Mouse (Mus musculus): ENCODE data around the gene Cdk10. TPM values are rescaled to one million over a fixed set of nuclear protein-coding genes. Genes with fewer than 3 reads are reported as not detected.

Cdk10 gene
- polyA plus RNA-seq, 1 experiment from 2014 or later, result 19.5 TPM

GRCm38 (mm10) chr8:123274447-123274846 is 49.8 kb downstream of the Cdk10 start:
- Histone ChIP-seq H3K27ac (ENCODE audit: low read length) (no peak overlapping the region), H3K27me3 (ENCODE audit: control insufficient read depth, insufficient read depth, low read length) (no peaks in the 10 kb centered on the region), H3K36me3 (ENCODE audit: control insufficient read depth, insufficient read depth) (peaks cover 4% of the 10 kb centered on the region), H3K9ac (ENCODE audit: low read length) (no peak overlapping the region), H3K4me1 (ENCODE audit: control insufficient read depth, insufficient read depth, low read length) (no peaks in the 10 kb centered on the region), H3K4me2 (ENCODE audit: low read depth, low read length) (no peak overlapping the region), H3K4me3 (ENCODE audit: low read length) (no peak overlapping the region), H3K9me3 (replicated peaks; ENCODE audit: control insufficient read depth, low read length) (no peaks in the 10 kb centered on the region)
- no peak for ATAC-seq (replicated peaks; ENCODE audit: extremely low read depth, insufficient read depth, low FRiP score)
- 85% methylated on average over 5 of the region's 5 CpGs for WGBS

GRCm38 (mm10) chr8:123275096-123275495 is 50.5 kb downstream of the Cdk10 start:
- no peaks in the 10 kb centered on the region for H3K9me3 ChIP-seq (replicated peaks; ENCODE audit: control insufficient read depth, low read length)
- H3K27me3 ChIP-seq (ENCODE audit: control insufficient read depth, insufficient read depth, low read length), result no peaks in the 10 kb centered on the region
- H3K27ac ChIP-seq (ENCODE audit: low read length), result no peak overlapping the region
- no peak for ATAC-seq (replicated peaks; ENCODE audit: extremely low read depth, insufficient read depth, low FRiP score)
- H3K4me2 ChIP-seq (ENCODE audit: low read depth, low read length), result no peak overlapping the region
- peaks cover under 1% of the 10 kb centered on the region; the same call in 1 of the 2 replicates for H3K36me3 ChIP-seq (ENCODE audit: control insufficient read depth, insufficient read depth)
- WGBS, result 91% methylated on average over 12 of the region's 12 CpGs
- no peaks in the 10 kb centered on the region for H3K4me1 ChIP-seq (ENCODE audit: control insufficient read depth, insufficient read depth, low read length)
- H3K9ac ChIP-seq (ENCODE audit: low read length), result no peak overlapping the region
- H3K4me3 ChIP-seq (ENCODE audit: low read length), result no peak overlapping the region

- WGBS, result 54% methylated on average over 7 of the region's 7 CpGs
- Histone ChIP-seq H3K27me3 (ENCODE audit: control insufficient read depth, insufficient read depth, low read length) (no peaks in the 10 kb centered on the region), H3K9me3 (replicated peaks; ENCODE audit: control insufficient read depth, low read length) (no peaks in the 10 kb centered on the region), H3K27ac (ENCODE audit: low read length) (no peak overlapping the region), H3K36me3 (ENCODE audit: control insufficient read depth, insufficient read depth) (peaks cover 2% of the 10 kb centered on the region; the same call in 1 of the 2 replicates), H3K4me3 (ENCODE audit: low read length) (no peak overlapping the region), H3K9ac (ENCODE audit: low read length) (no peak overlapping the region), H3K4me2 (ENCODE audit: low read depth, low read length) (no peak overlapping the region), H3K4me1 (ENCODE audit: control insufficient read depth, insufficient read depth, low read length) (no peaks in the 10 kb centered on the region)
- no peak for ATAC-seq (replicated peaks; ENCODE audit: extremely low read depth, insufficient read depth, low FRiP score)
These were observed 53.8 kb downstream of the Cdk10 start for GRCm38 (mm10) chr8:123278445-123278844.

- Histone ChIP-seq H3K4me3 (ENCODE audit: low read length) (no peak overlapping the region), H3K9me3 (replicated peaks; ENCODE audit: control insufficient read depth, low read length) (no peaks in the 10 kb centered on the region), H3K36me3 (ENCODE audit: control insufficient read depth, insufficient read depth) (peaks cover 2% of the 10 kb centered on the region; the same call in 1 of the 2 replicates), H3K4me1 (ENCODE audit: control insufficient read depth, insufficient read depth, low read length) (peaks cover 3% of the 10 kb centered on the region; the same call in 1 of the 2 replicates), H3K27ac (ENCODE audit: low read length) (no peak overlapping the region), H3K9ac (ENCODE audit: low read length) (no peak overlapping the region), H3K27me3 (ENCODE audit: control insufficient read depth, insufficient read depth, low read length) (no peaks in the 10 kb centered on the region), H3K4me2 (ENCODE audit: low read depth, low read length) (no peak overlapping the region)
- 91% methylated on average over 4 of the region's 4 CpGs for WGBS
- no peak for ATAC-seq (replicated peaks; ENCODE audit: extremely low read depth, insufficient read depth, low FRiP score)
These were observed 55.2 kb downstream of the Cdk10 start for GRCm38 (mm10) chr8:123279828-123280227.

GRCm38 (mm10) chr8:123280302-123281094 is 55.9 kb downstream of the Cdk10 start:
- peaks cover 3% of the 10 kb centered on the region; the same call in 1 of the 2 replicates for H3K4me1 ChIP-seq (ENCODE audit: control insufficient read depth, insufficient read depth, low read length)
- no peaks in the 10 kb centered on the region for H3K27me3 ChIP-seq (ENCODE audit: control insufficient read depth, insufficient read depth, low read length)
- no peak overlapping the region for H3K9ac ChIP-seq (ENCODE audit: low read length)
- peaks cover 2% of the 10 kb centered on the region; the same call in 1 of the 2 replicates for H3K36me3 ChIP-seq (ENCODE audit: control insufficient read depth, insufficient read depth)
- H3K4me3 ChIP-seq (ENCODE audit: low read length), result no peak overlapping the region
- no peaks in the 10 kb centered on the region for H3K9me3 ChIP-seq (replicated peaks; ENCODE audit: control insufficient read depth, low read length)
- WGBS, result 84% methylated on average over 13 of the region's 13 CpGs
- ATAC-seq (replicated peaks; ENCODE audit: extremely low read depth, insufficient read depth, low FRiP score), result no peak
- H3K4me2 ChIP-seq (ENCODE audit: low read depth, low read length), result no peak overlapping the region
- no peak overlapping the region for H3K27ac ChIP-seq (ENCODE audit: low read length)

Other genes with a start within 250 kb of the Cdk10 start
- 17.6 and 18.5 TPM in 2 replicates for gene Ankrd11, start 182.6 kb upstream of the Cdk10 start, polyA plus RNA-seq (2015; fragmentation: Nextera tagmentation; extraction: Ambion mirVana)
- gene Spg7, start 161.9 kb upstream of the Cdk10 start, polyA plus RNA-seq (2015; fragmentation: Nextera tagmentation; extraction: Ambion mirVana), result 60.7 and 71.0 TPM in 2 replicates
- 676 and 829 TPM in 2 replicates for gene Rpl13, start 122.5 kb upstream of the Cdk10 start, polyA plus RNA-seq (2015; fragmentation: Nextera tagmentation; extraction: Ambion mirVana)
- gene Cpne7, start 107.5 kb upstream of the Cdk10 start, polyA plus RNA-seq (2015; fragmentation: Nextera tagmentation; extraction: Ambion mirVana), result 0.20 and 0.35 TPM in 2 replicates
- gene Sult5a1, start 66.5 kb upstream of the Cdk10 start, polyA plus RNA-seq (2015; fragmentation: Nextera tagmentation; extraction: Ambion mirVana), result 4.4 and 5.8 TPM in 2 replicates
- gene Dpep1, start 38.6 kb upstream of the Cdk10 start, polyA plus RNA-seq (2015; fragmentation: Nextera tagmentation; extraction: Ambion mirVana), result 10.3 and 10.4 TPM in 2 replicates
- gene Chmp1a, start 12.1 kb upstream of the Cdk10 start, polyA plus RNA-seq (2015; fragmentation: Nextera tagmentation; extraction: Ambion mirVana), result 108 and 114 TPM in 2 replicates
- gene Spata33, start 12.0 kb upstream of the Cdk10 start, polyA plus RNA-seq (2015; fragmentation: Nextera tagmentation; extraction: Ambion mirVana), result 4.5 and 5.0 TPM in 2 replicates
- 4.2 and 4.4 TPM in 2 replicates for gene Spata2l, start 11.4 kb downstream of the Cdk10 start, polyA plus RNA-seq (2015; fragmentation: Nextera tagmentation; extraction: Ambion mirVana)
- 16.6 and 18.3 TPM in 2 replicates for gene Zfp276, start 29.4 kb downstream of the Cdk10 start, polyA plus RNA-seq (2015; fragmentation: Nextera tagmentation; extraction: Ambion mirVana)
- gene Vps9d1, start 29.5 kb downstream of the Cdk10 start, polyA plus RNA-seq (2015; fragmentation: Nextera tagmentation; extraction: Ambion mirVana), result 20.3 and 20.8 TPM in 2 replicates
- 15.4 and 16.0 TPM in 2 replicates for gene Fanca, start 93.7 kb downstream of the Cdk10 start, polyA plus RNA-seq (2015; fragmentation: Nextera tagmentation; extraction: Ambion mirVana)
- gene Spire2, start 107.9 kb downstream of the Cdk10 start, polyA plus RNA-seq (2015; fragmentation: Nextera tagmentation; extraction: Ambion mirVana), result 0.79 and 0.89 TPM in 2 replicates
- gene Tcf25, start 148.9 kb downstream of the Cdk10 start, polyA plus RNA-seq (2015; fragmentation: Nextera tagmentation; extraction: Ambion mirVana), result 143 and 152 TPM in 2 replicates
- gene Mc1r, start 182.3 kb downstream of the Cdk10 start, polyA plus RNA-seq (2015; fragmentation: Nextera tagmentation; extraction: Ambion mirVana), result 0.04 and 0.13 TPM in 2 replicates
- 4.6 and 6.9 TPM in 2 replicates for gene Tubb3, start 186.6 kb downstream of the Cdk10 start, polyA plus RNA-seq (2015; fragmentation: Nextera tagmentation; extraction: Ambion mirVana)
- 31.3 and 31.8 TPM in 2 replicates for gene Def8, start 198.7 kb downstream of the Cdk10 start, polyA plus RNA-seq (2015; fragmentation: Nextera tagmentation; extraction: Ambion mirVana)

All from heart, embryonic 16.5 days (tissue).